Mouse (Mus musculus): Measurements from ENCODE around the gene Atic.

The Atic gene

GRCm38 (mm10) chr1:71595365-71595764, 38.4 kb downstream of the Atic start:
- no peak for DNase-seq

DNA sequence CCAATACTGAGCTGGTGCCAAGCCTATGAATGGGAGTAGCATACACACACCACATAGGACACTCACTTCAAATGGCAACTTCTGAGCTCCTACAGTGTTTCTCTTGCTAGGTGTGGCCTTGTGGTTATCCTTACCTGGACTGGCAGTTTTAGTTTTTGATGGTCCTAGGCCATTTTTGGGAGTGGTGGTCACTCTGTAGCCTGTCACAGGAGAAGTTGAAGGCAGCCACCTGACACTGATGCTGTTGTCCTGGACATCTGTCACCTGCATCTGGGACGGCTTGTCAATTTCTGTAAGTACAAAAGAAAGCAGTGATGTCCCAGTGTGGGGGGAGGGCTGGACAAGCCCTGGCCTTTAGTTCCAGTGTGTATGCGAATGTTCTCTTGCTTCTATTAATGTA, 48.8 kb downstream of the Atic start:
- DNase-seq = no peak

GRCm38 (mm10) chr1:71606600-71607325, 49.8 kb downstream of the Atic start:
- no peak for DNase-seq

DNA sequence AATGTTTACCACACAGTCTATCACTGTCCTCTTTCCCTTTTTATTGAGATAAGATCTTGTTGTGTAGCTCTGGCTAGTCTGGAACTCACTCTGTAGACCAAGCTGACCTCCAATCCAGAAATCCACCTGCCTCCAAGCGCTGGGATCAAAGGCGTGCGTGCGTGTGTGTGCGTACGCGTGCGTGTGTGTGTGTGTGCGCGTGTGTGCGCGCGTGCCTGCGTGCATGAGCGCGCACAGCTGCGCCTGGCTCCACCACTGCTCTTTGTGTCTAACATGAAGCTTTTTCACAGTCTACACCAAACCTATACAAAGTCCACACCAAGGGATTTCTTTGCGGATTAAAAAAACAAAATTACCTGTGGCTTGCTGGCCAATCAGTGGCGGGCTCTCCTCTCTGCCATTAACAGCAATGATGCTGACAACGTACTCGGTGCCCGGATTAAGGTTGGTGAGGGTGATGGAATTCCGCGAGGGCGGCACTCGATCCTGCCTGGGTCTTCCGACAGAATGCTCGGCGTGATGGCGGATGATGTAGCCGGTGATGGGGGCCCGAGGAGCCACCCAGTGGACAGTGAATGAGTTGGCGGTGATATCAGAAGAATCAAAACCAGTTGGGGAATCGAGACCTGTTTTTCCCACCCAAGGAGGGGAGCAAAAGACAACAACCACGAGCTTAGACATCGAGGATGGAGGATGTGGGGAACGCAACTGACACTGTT, 52.3 kb downstream of the Atic start:
- no peak for DNase-seq

DNA sequence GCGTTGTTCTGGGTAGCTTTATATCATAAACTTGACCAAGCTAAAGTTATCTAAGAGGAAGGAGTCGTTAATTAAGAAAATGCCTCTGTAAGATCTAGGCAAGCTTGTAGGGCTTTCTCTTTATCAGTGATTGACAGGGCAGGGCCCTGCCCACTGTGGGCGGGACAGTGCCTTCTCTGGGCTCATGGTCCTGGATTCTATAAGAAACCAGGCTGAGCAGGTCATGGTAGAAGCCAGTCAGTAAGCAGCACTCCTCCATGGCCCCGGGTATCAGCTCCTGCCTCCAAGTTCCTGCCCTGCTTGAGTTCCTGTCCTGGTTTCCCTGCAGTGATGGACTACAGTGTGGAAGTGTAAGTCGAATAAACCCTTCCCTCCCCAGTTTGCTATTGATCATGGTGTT, 53.0 kb downstream of the Atic start:
- DNase-seq = no peak

GRCm38 (mm10) chr1:71612256-71612655, 55.3 kb downstream of the Atic start:
- no peak for DNase-seq

- DNase-seq = no peak
Measured at GRCm38 (mm10) chr1:71614545-71615246, 57.7 kb downstream of the Atic start.

DNA sequence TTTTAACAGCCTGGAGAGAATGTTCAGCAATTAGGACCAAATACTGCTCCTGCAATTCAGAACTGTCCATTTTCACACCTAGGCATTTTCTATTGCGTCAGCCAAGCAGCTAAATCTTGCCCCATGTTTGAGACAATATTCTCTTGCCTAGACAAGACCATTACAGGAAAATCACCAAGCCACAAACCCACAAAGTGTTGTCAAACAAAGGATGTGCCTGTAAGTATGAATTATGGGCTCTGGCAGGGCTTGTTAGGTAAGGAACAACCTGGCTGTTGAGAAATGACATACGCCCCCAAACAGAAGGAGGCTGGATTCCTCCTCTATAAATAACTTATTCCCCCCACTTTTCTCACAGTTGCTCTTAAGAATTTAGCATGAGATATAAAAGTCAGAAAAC, 64.6 kb downstream of the Atic start:
- no peak for DNase-seq

- no peak for DNase-seq
Measured at GRCm38 (mm10) chr1:71623625-71624024, 66.7 kb downstream of the Atic start.

Data from thymus, postnatal 14 days (tissue).